In genomic region chr16:13452661-13453060, GRCm38 (mm10) we compare ENCODE assay signal across 16 mouse cellular contexts.
DNase-seq lines count a peak whose midpoint lies in the region; ATAC-seq and TF ChIP-seq lines count a peak whose summit lies in the region.
"Had no signal": no experiment of that assay in that cellular context is flagged by ENCODE, and none has a peak within 500 bp of the region (broad histone marks: within the 10 kb centered on the region; RNA-seq: fewer than 3 reads in every experiment).

No protein-coding gene starts in this region.

- no peaks in the 10 kb centered on the region for H3K36me3 ChIP-seq in lung, embryonic 14.5 days (ENCODE audit: insufficient read depth)
- H3K36me3 ChIP-seq: forebrain, embryonic 15.5 days; heart, embryonic 13.5 days; hindbrain, embryonic 15.5 days had no signal

- H3K4me3 ChIP-seq in lung, embryonic 14.5 days (ENCODE audit: low read depth, low read length), result no peak overlapping the region
- H3K4me3 ChIP-seq: forebrain, embryonic 15.5 days; heart, embryonic 13.5 days; hindbrain, embryonic 15.5 days had no signal

- no peak overlapping the region for H3K9ac ChIP-seq in lung, embryonic 14.5 days
- H3K9ac ChIP-seq: forebrain, embryonic 15.5 days; heart, embryonic 13.5 days; hindbrain, embryonic 15.5 days had no signal

- no peaks in the 10 kb centered on the region for H3K9me3 ChIP-seq in lung, embryonic 14.5 days (ENCODE audit: low read depth, low read length)
- H3K9me3 ChIP-seq: forebrain, embryonic 15.5 days; heart, embryonic 13.5 days; hindbrain, embryonic 15.5 days had no signal

- ATAC-seq in lung, embryonic 14.5 days (ENCODE audit: insufficient read depth), result no peak
- ATAC-seq: activated CD4-positive, CD25-positive, alpha-beta regulatory T cell, adult 4 months; forebrain, embryonic 15.5 days; intestine, embryonic 16.5 days; Patski had no signal

- DNase-seq in adrenal gland, postnatal 14 days, result peak; percentile 36
- no peak for DNase-seq in adrenal gland, postnatal 25 days
- no peak for DNase-seq in lung, embryonic 14.5 days
- no peak for DNase-seq in lung, postnatal 25 days (ENCODE audit: low spot score)
- peak; percentile 47 for DNase-seq in 3T3-L1 (ENCODE audit: low read depth, low spot score)
- peak; percentile 63 to 70 for DNase-seq in gastrocnemius, adult 8-10 months (ENCODE audit: low spot score in 2 of 2)
- no peak for DNase-seq in heart, adult 11 months
- no peak for DNase-seq in urinary bladder, postnatal 25 days (ENCODE audit: low spot score)
- DNase-seq: adrenal gland, adult 2 months; heart, postnatal 36 days had no signal

- no peak for TF ChIP-seq CTCF in lung, embryonic 14.5 days (IDR thresholded peaks at IDR 0.05; ENCODE audit: low read depth)

- peaks cover 11% of the 10 kb centered on the region; the same call in 1 of the 2 replicates for H3K27me3 ChIP-seq in lung, embryonic 14.5 days (ENCODE audit: insufficient read depth, low read length)
- H3K27me3 ChIP-seq: Patski had no signal

- WGBS in lung, embryonic 14.5 days, result 80% methylated on average over 7 of the region's 7 CpGs

- H3K4me1 ChIP-seq in lung, embryonic 14.5 days (ENCODE audit: insufficient read depth), result no peaks in the 10 kb centered on the region

- no peak overlapping the region for H3K4me2 ChIP-seq in lung, embryonic 14.5 days
- H3K4me2 ChIP-seq: forebrain, embryonic 15.5 days; heart, embryonic 13.5 days; hindbrain, embryonic 15.5 days had no signal

- peak overlapping the region; percentile 15; the same call in 1 of the 2 replicates for H3K27ac ChIP-seq in lung, embryonic 14.5 days (ENCODE audit: low read depth)
- H3K27ac ChIP-seq: forebrain, embryonic 15.5 days; heart, embryonic 13.5 days; hindbrain, embryonic 15.5 days had no signal

Comparison
In these comparisons a context has a peak if more than half of its experiments do, and no peak if none do; other contexts are left out.
1. DNase-seq: peak in adrenal gland, postnatal 14 days (single experiment), 3T3-L1 (single experiment) and gastrocnemius, adult 8-10 months (2 of 2); none in adrenal gland, postnatal 25 days (single experiment), lung, embryonic 14.5 days (single experiment), lung, postnatal 25 days (single experiment), heart, adult 11 months (single experiment) and urinary bladder, postnatal 25 days (single experiment).